Mouse (Mus musculus): ENCODE measurements at regions not wholly inside any gene's neighbourhood (a gene's known extent, or its start where the extent isn't known, plus 50 kb on each side); places are given as distances from the start of the nearest gene placed in this dataset.
"Not testable (repeated sequence)": the region's sequence is repeated elsewhere in the genome, so short reads cannot be mapped to it uniquely, and the experiment has no call there.

DNA sequence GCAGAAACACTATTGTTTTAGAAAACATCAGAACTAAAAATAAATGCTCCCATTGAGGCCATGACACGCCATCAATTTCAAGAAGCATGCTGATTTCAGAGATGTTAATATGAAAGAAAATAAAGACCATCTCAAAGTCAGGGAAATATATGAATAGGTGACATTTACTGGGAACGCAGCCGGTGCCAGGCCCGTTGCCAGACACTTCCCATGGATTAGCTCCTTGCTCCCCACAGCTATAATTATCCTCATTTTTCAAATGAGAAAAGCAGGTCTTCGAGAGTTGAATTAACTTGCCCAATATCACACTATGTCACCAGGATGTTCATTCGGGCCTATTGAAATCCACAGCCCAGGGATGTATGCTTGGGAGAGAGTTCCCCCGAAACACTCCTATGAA lies 165.2 kb upstream of the Rgma start:
- no peak for ATAC-seq
- Histone ChIP-seq H3K27me3 (replicated peaks) (no peaks in the 10 kb centered on the region), H3K9ac (no peak overlapping the region), H3K9me3 (no peaks in the 10 kb centered on the region), H3K27ac (no peak overlapping the region), H3K4me1 (replicated peaks) (0 out of 2 replicates have a peak, but pooled peaks cover 4% of the 10 kb centered on the region), H3K4me2 (replicated peaks) (no peak overlapping the region), H3K36me3 (no peaks in the 10 kb centered on the region), H3K4me3 (replicated peaks) (no peak overlapping the region)
- 82% methylated on average over 7 of the region's 7 CpGs for WGBS

DNA sequence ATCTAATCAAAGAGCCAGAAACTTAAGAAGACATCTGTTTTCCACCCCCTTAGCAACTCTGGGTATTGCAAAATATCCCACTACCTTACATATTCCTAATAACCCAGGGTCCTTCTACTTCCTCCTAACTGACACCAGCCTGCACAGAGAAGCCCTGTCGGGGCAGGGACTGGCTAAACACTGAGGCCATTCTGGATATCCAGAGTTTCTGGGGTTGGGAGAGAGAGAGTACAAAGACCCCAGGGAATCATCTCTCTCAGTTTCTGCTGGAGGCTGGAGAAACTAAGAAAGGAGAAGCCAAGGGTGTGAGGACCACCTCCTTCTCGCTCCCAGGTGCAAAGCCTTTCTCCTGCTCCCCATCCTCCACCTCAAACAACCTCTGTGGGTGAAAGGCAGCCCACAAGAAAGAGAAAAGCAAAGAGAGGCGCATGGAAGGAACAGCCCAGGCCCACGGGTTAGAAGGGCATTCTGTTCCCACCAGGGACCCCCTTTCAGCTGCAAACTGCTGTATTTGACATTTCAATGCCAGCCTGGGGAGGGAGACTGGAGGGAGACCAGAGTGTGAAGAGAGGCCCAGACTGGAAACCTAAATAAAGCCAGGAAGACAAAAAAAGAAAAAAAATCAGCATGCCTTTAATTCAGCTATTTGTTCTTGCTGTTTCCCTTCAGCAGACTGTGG lies 152.9 kb upstream of the Rgma start:
- ATAC-seq = no peak

DNA sequence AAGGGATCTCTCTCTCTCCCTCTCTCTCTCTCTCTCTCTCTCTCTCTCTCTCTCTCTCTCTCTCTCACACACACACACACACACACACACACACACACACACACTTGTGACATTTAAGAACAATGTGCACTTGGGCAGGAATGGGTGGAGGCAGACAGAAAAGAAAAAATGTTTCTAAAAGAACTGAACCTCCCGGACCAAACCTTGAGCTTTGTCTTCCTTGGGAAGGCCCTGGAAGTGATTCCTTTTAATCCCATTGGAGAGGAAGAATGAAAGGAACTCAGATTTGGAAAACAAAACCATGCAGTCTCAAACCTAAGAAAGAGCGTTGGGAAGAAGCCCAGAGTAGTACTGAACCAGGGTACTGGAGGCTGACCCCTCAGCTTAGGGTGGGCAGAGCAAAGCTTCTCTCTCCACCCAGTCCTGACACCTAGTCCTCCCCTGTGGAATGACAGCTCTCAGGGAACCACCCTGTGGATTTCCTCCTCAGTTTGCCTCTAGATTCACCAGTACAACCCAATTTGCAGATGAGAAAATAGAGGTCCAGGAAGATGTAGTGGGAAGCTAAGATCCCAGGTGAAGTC lies 152.3 kb upstream of the Rgma start:
- H3K4me3 ChIP-seq (replicated peaks) = no peak overlapping the region

More for the DNA sequence above, 152.9 kb upstream of the Rgma start:
- Histone ChIP-seq H3K9ac (no peak overlapping the region), H3K27ac (no peak overlapping the region), H3K27me3 (replicated peaks) (no peaks in the 10 kb centered on the region), H3K9me3 (no peaks in the 10 kb centered on the region), H3K4me2 (replicated peaks) (no peak overlapping the region), H3K36me3 (no peaks in the 10 kb centered on the region), H3K4me1 (replicated peaks) (0 out of 2 replicates have a peak, but pooled peaks cover 4% of the 10 kb centered on the region), H3K4me3 (replicated peaks) (no peak overlapping the region)
- WGBS = 32% methylated on average over 4 of the region's 4 CpGs

DNA sequence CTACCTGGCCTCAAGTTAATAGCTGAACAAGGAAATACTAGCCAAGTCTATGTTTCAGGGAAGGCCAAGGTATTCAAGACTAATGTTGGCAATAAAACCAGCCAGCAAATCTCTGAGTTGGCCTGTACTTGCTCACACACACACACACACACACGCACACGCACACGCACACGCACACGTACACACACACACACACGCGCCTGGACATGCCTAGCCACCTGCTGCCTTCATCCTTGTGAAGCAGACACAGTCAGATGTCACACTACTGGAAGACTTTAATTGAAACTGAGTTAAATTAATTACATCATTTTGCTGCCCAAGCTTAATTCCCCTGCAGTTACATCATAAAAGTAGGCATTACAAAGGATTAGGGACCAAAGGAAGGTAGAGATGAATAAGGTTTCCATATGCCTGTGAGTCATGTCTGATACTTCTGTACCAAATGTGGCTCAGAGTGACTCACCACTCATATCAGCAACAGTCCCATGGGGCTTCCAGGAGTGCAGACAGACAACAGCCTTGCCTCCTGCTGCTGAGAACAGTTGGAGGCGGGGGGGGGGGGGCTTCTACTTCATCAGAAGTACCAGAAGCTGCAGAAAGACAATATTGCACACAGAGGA lies 141.7 kb upstream of the Rgma start:
- Histone ChIP-seq H3K4me1 (replicated peaks) (no peaks in the 10 kb centered on the region), H3K4me3 (replicated peaks) (no peak overlapping the region), H3K4me2 (replicated peaks) (no peak overlapping the region), H3K36me3 (no peaks in the 10 kb centered on the region), H3K27me3 (replicated peaks) (no peaks in the 10 kb centered on the region), H3K27ac (no peak overlapping the region), H3K9me3 (no peaks in the 10 kb centered on the region), H3K9ac (no peak overlapping the region)
- no peak for ATAC-seq
- 90% methylated on average over 8 of the region's 8 CpGs for WGBS

More for the DNA sequence above, 152.3 kb upstream of the Rgma start:
- 0 out of 2 replicates have a peak, but pooled peaks cover 4% of the 10 kb centered on the region for H3K4me1 ChIP-seq (replicated peaks)
- ATAC-seq = no peak
- H3K27me3 ChIP-seq (replicated peaks) = no peaks in the 10 kb centered on the region
- H3K9me3 ChIP-seq = no peaks in the 10 kb centered on the region
- 55% methylated on average over 2 of the region's 2 CpGs for WGBS
- H3K4me2 ChIP-seq (replicated peaks) = no peak overlapping the region
- H3K36me3 ChIP-seq = no peaks in the 10 kb centered on the region
- H3K9ac ChIP-seq = no peak overlapping the region
- H3K27ac ChIP-seq = no peak overlapping the region

DNA sequence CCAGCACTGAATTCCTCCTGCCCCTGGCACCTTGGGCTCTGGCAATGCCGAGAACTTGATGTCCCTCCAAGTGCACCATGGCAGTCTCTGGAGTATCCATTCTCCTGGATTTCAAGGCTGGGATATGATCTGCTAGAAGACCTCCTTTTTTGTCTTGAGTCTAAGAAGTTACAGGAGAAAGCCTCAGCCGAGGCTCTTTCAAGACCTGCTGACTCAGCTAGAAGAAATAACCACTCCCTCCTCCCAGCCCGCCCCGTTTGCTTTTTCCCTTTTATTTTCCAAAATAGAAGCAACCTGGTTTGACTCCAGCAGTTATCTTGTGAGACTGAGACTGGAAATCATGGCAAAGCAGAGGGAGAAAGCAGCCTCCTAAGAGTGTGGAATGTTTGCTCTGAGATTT lies 136.8 kb upstream of the Rgma start:
- Histone ChIP-seq H3K27ac (no peak overlapping the region), H3K9ac (no peak overlapping the region), H3K9me3 (no peaks in the 10 kb centered on the region), H3K4me3 (replicated peaks) (no peak overlapping the region), H3K36me3 (no peaks in the 10 kb centered on the region), H3K27me3 (replicated peaks) (no peaks in the 10 kb centered on the region), H3K4me2 (replicated peaks) (no peak overlapping the region), H3K4me1 (replicated peaks) (no peaks in the 10 kb centered on the region)
- WGBS = 17% methylated on average over 4 of the region's 4 CpGs
- ATAC-seq = no peak

DNA sequence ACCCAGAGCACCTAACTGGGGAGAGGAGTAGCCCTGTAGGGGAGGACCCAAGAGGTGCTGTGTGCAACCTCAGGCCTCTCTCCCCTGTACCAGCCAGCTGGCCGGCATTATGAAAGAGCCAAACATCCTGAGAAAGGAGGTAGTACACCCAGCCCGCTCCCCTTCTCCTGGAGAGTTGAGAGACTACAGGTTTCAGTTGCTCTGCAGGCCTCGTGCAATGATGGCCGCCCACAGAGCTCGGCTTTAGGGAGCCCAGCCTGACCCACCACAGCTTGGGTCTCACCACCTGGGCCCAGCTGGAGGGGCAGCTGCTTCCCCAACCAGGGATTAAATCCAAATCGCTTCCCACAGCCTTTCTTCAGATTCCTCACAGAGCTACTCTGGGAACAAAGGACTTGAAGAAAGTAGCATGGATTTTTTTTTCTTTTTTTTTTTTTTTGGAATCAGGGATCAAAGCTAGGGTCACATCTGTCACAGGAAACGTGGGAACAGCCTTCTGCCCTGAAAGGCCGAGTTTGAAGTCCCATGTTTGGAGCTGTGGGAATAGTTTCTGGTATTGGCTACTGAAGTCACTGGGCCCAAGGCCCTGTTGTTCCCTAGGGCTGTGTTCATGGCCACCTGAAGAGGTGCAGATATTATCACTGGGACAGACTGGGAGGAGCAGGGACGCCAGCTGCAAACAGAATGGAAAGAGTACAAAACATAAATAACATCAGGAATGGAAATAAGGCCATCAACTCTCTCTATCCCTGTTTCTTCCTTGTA lies 131.5 kb upstream of the Rgma start:
- Histone ChIP-seq H3K27ac (no peak overlapping the region), H3K36me3 (no peaks in the 10 kb centered on the region), H3K4me1 (replicated peaks) (no peaks in the 10 kb centered on the region), H3K27me3 (replicated peaks) (no peaks in the 10 kb centered on the region), H3K9ac (no peak overlapping the region), H3K4me3 (replicated peaks) (no peak overlapping the region), H3K4me2 (replicated peaks) (no peak overlapping the region), H3K9me3 (no peaks in the 10 kb centered on the region)
- 0 out of 2 replicates have a peak, but pooled peaks have one; percentile 17 for ATAC-seq
- 47% methylated on average over 9 of the region's 9 CpGs for WGBS

DNA sequence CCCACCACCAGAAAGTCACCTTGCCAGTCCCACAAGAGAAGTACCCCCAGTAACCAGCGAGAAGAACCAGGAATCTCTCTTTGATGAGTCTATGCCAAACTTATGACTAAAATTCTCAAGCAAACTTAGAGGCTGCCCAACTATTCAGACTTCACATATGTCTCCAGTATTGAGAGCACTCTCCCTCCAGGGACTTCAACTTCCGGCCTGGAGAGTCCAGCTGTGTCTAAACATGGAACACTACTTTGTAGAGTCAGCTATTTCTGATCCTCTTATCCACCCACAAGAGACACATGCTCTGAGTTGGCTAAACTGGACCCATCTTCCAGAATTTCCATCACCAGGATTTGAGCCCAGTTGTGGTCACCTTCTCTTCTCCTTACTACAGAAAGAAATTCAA lies 129.9 kb upstream of the Rgma start:
- no peaks in the 10 kb centered on the region for H3K9me3 ChIP-seq
- no peaks in the 10 kb centered on the region for H3K27me3 ChIP-seq (replicated peaks)
- no peaks in the 10 kb centered on the region for H3K36me3 ChIP-seq
- no peak overlapping the region for H3K4me2 ChIP-seq (replicated peaks)
- H3K27ac ChIP-seq = no peak overlapping the region
- H3K4me1 ChIP-seq (replicated peaks) = no peaks in the 10 kb centered on the region
- H3K4me3 ChIP-seq (replicated peaks) = no peak overlapping the region
- no peak for ATAC-seq
- H3K9ac ChIP-seq = no peak overlapping the region
- 82% methylated on average over 2 of the region's 2 CpGs for WGBS

DNA sequence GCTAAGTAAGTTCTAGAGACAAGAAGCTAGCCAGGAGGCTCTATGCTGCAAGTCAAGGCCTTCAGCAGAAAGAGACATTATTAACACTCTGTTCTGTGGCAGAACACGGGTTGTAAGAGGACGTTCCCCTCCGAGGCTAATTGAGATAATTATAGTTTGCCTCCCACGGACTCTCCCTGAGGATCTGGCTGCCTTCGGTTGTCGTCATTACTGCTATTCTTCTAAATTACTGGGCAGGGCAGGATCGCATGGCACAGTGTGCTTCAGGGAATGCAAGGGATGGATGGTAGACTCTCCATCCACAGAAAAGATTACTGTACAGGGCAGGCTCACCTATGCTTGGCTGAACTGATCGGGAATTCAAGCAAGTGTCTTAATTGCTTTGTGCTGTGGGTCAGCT lies 124.7 kb upstream of the Rgma start:
- H3K36me3 ChIP-seq = no peaks in the 10 kb centered on the region
- WGBS = 68% methylated on average over 8 of the region's 8 CpGs
- no peak for ATAC-seq

DNA sequence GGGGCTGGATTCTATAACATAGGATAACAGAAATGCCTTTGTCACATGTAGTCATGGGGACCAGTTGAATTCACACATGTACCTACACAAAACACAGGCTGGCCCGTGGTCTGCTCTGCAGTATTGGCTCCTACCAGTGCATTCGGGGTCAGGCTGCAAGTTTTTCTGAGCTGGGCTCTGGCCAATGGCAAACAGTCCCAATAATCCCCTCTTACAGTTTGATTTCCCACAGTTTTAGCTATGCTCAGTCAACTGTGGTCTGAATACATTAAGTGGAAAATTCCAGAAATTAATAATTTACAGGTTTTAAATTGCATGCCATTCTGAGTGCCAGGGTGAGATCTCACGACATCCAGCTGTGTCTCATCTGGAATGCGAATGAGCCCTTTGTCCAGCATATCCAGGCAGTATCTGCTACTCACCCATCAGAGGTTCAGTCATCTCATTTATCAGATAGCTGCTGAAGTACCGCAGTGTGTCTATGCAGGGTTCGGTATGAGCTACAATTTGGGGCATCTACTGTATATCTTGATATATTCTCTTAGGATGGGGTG lies 124.0 kb upstream of the Rgma start:
- H3K4me2 ChIP-seq (replicated peaks) = no peak overlapping the region
- ATAC-seq = no peak
- 75% methylated on average over 6 of the region's 6 CpGs for WGBS

More for the DNA sequence above, 124.7 kb upstream of the Rgma start:
- H3K4me2 ChIP-seq (replicated peaks) = no peak overlapping the region
- no peak overlapping the region for H3K4me3 ChIP-seq (replicated peaks)
- no peaks in the 10 kb centered on the region for H3K4me1 ChIP-seq (replicated peaks)
- H3K27ac ChIP-seq = no peak overlapping the region
- H3K9me3 ChIP-seq = no peaks in the 10 kb centered on the region
- H3K27me3 ChIP-seq (replicated peaks) = no peaks in the 10 kb centered on the region
- no peak overlapping the region for H3K9ac ChIP-seq

DNA sequence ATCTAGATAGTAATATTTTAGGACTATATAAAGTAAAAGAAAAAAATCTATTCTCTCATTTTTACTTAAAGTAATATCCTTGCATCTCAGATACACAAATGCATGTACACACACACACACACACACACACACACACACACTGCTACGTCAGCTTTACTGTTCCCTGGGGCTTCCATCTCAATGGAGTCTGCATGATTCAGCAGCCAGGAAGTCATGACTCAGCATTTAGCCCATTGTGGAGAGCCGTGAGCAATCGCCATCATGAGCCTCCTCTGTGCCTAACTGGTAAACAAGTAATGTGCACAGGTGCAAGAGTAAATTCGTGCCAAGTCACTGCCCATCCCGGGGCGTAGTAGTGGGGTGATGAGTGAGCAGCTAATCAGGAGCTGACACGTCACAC lies 120.3 kb upstream of the Rgma start:
- not testable (repeated sequence) for H3K9me3 ChIP-seq; ATAC-seq; H3K4me1 ChIP-seq (replicated peaks); H3K27me3 ChIP-seq (replicated peaks); H3K9ac ChIP-seq; H3K4me3 ChIP-seq (replicated peaks); H3K36me3 ChIP-seq; H3K27ac ChIP-seq; H3K4me2 ChIP-seq (replicated peaks)
- 92% methylated on average over 7 of the region's 7 CpGs for WGBS

More for the DNA sequence above, 124.0 kb upstream of the Rgma start:
- Histone ChIP-seq H3K27me3 (replicated peaks) (no peaks in the 10 kb centered on the region), H3K4me3 (replicated peaks) (no peak overlapping the region), H3K27ac (no peak overlapping the region), H3K9me3 (no peaks in the 10 kb centered on the region), H3K36me3 (no peaks in the 10 kb centered on the region), H3K9ac (no peak overlapping the region), H3K4me1 (replicated peaks) (no peaks in the 10 kb centered on the region)

DNA sequence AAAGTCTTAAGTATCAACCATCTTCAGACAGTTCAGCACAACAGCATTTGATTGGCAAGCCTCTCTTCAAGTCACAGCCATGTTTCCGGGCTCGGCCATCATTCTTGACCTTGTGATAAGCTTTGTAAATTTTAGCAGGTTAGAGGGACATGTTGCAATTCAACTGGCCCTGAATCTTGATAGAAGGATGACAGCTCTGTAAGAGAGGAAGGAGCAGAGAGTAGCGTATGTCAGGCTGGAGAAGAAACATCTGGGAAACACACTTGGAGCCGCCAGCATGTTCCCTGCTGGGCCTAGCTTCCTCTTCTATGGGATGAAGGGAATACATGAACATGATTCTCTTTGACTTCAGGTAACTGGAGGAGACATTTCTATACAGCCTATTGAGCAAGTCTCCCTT lies 115.2 kb upstream of the Rgma start:
- H3K27ac ChIP-seq = no peak overlapping the region
- H3K4me1 ChIP-seq (replicated peaks) = no peaks in the 10 kb centered on the region
- H3K36me3 ChIP-seq = no peaks in the 10 kb centered on the region
- 78% methylated on average over 4 of the region's 4 CpGs for WGBS
- H3K4me3 ChIP-seq (replicated peaks) = no peak overlapping the region
- no peaks in the 10 kb centered on the region for H3K27me3 ChIP-seq (replicated peaks)
- H3K4me2 ChIP-seq (replicated peaks) = no peak overlapping the region
- no peak overlapping the region for H3K9ac ChIP-seq
- ATAC-seq = no peak
- no peaks in the 10 kb centered on the region for H3K9me3 ChIP-seq

DNA sequence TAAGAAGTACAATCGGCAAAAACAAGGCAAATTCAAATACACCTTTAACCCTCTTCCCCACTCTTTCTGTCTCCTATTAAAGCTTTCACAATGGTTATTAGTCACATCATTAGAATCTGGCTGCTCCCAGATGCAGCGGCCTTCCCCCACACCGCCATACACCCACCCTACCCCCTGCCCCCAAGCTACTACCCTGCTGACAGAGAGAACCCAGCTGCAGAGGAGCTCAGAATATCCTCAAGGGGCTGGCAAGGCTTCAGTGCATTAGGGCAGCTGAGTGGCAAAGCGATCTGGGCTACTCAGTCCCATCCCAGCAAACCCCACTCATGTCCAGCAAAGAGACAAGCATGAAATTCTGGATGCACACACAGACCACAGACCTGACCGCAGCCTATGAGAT lies 113.6 kb upstream of the Rgma start:
- no peak for ATAC-seq
- no peaks in the 10 kb centered on the region for H3K27me3 ChIP-seq (replicated peaks)

More for the DNA sequence above, 113.6 kb upstream of the Rgma start:
- 82% methylated on average over 5 of the region's 5 CpGs for WGBS
- Histone ChIP-seq H3K4me1 (replicated peaks) (no peaks in the 10 kb centered on the region), H3K4me2 (replicated peaks) (no peak overlapping the region), H3K9ac (no peak overlapping the region), H3K36me3 (no peaks in the 10 kb centered on the region), H3K27ac (no peak overlapping the region), H3K4me3 (replicated peaks) (no peak overlapping the region), H3K9me3 (no peaks in the 10 kb centered on the region)
